Mouse (Mus musculus) yolk sac, embryonic 10.5 days (tissue): Measurements from ENCODE around the gene Rab13.
"Not testable (repeated sequence)": the region's sequence is repeated elsewhere in the genome, so short reads cannot be mapped to it uniquely, and the experiment has no call there.

Source experiments
- DNase-seq: peaks from one replicate; pipeline ENCODE4 v3.0.0-alpha.2; 2017; ENCODE audit warnings: low spot score

Gene Rab13

GRCm38 (mm10) chr3:90224331-90224730 lies 10.8 kb downstream of the Rab13 start:
- DNase-seq, result no peak

- no peak for DNase-seq
Observed at GRCm38 (mm10) chr3:90231075-90231474, 17.6 kb downstream of the Rab13 start.

- DNase-seq, result peak; percentile 94
Observed at GRCm38 (mm10) chr3:90231507-90232333, 18.2 kb downstream of the Rab13 start, which contains the start of gene Jtb. TSS of gene Jtb (plus strand) at chr3:90231597.

- DNase-seq, result no peak
Observed at GRCm38 (mm10) chr3:90241251-90241650, 27.8 kb downstream of the Rab13 start.

GRCm38 (mm10) chr3:90241669-90242358 lies 28.3 kb downstream of the Rab13 start:
- no peak for DNase-seq

- DNase-seq, result peak; percentile 33
Observed at GRCm38 (mm10) chr3:90242984-90243775, 29.7 kb downstream of the Rab13 start, which contains the start of gene Creb3l4. TSS of gene Creb3l4 (minus strand) at chr3:90243512.

- DNase-seq, result no peak
Observed at GRCm38 (mm10) chr3:90245406-90245805, 31.9 kb downstream of the Rab13 start.

GRCm38 (mm10) chr3:90247630-90247959 lies 34.1 kb downstream of the Rab13 start:
- DNase-seq, result no peak

- DNase-seq, result peak; percentile 97
Observed at GRCm38 (mm10) chr3:90247960-90248745, 34.7 kb downstream of the Rab13 start, which contains the start of gene Slc39a1. TSS of gene Slc39a1 (plus strand) at chr3:90248172.

GRCm38 (mm10) chr3:90248746-90249100 lies 35.2 kb downstream of the Rab13 start:
- DNase-seq, result peak; percentile 49

- DNase-seq, result peak; percentile 30
Observed at GRCm38 (mm10) chr3:90250791-90251190, 37.3 kb downstream of the Rab13 start.

- not testable (repeated sequence) for DNase-seq
Observed at GRCm38 (mm10) chr3:90251731-90252226, 38.3 kb downstream of the Rab13 start.

- DNase-seq, result not testable (repeated sequence)
Observed at GRCm38 (mm10) chr3:90252659-90253058, 39.2 kb downstream of the Rab13 start.

- DNase-seq, result not testable (repeated sequence)
Observed at GRCm38 (mm10) chr3:90253174-90253573, 39.7 kb downstream of the Rab13 start.

GRCm38 (mm10) chr3:90253653-90254418 lies 40.3 kb downstream of the Rab13 start, which contains the start of gene Crtc2:
TSS of gene Crtc2 (plus strand) at chr3:90254163.
- DNase-seq, result peak; percentile 97

- no peak for DNase-seq
Observed at GRCm38 (mm10) chr3:90254419-90255193, 41.1 kb downstream of the Rab13 start.

GRCm38 (mm10) chr3:90255194-90255565 lies 41.7 kb downstream of the Rab13 start:
- DNase-seq, result no peak

GRCm38 (mm10) chr3:90255784-90256353 lies 42.4 kb downstream of the Rab13 start:
- DNase-seq, result no peak
